In the genomic region with DNA sequence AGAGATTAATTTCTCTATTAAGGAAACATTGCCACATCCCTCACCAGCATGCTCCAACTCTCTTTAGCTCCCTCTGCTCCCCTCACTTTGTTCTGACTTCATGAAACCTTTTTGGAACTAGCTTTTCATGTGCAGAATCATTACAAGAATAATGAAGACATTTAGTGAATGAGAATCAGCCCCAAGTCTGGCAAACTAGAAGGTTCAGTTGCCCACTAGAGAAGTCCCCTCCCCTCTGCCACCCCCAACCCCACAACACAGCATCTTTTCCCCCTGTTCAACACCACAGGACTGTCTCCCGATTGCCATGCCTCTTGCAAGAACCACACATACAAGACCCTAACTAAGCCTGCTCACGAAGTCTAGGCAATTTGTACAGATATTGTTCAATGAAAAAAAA, we compare ENCODE assay signal across 8 mouse cellular contexts.
DNase-seq lines count a peak whose midpoint lies in the region; ATAC-seq and TF ChIP-seq lines count a peak whose summit lies in the region.
"Had no signal": no experiment of that assay in that cellular context is flagged by ENCODE, and none has a peak within 500 bp of the region (broad histone marks: within the 10 kb centered on the region; RNA-seq: fewer than 3 reads in every experiment).

No protein-coding gene starts in this region.

- 3% methylated on average over 2 of the region's 2 CpGs for WGBS in lung, embryonic 14.5 days
- 0% methylated on average over 2 of the region's 2 CpGs for WGBS in forebrain, embryonic 13.5 days
- WGBS in limb, embryonic 12.5 days, result 2% methylated on average over 2 of the region's 2 CpGs
- WGBS in stomach, embryonic 15.5 days, result 2% methylated on average over 2 of the region's 2 CpGs

- no peak for DNase-seq in lung, embryonic 14.5 days
- DNase-seq in lung, postnatal 14 days, result no peak
- no peak for DNase-seq in adrenal gland, adult 8-10 months
- no peak for DNase-seq in thymus, postnatal 36 days
- DNase-seq: gastrocnemius, postnatal 36 days had no signal

- peak overlapping the region; percentile 28; the same call in 1 of the 2 replicates for H3K4me3 ChIP-seq in lung, embryonic 14.5 days (ENCODE audit: low read depth, low read length)
- H3K4me3 ChIP-seq in forebrain, embryonic 13.5 days, result peak overlapping the region; percentile 43
- H3K4me3 ChIP-seq in limb, embryonic 12.5 days (replicated peaks), result peak overlapping the region; percentile 18
- H3K4me3 ChIP-seq in stomach, embryonic 15.5 days (replicated peaks), result peak overlapping the region; percentile 24; the same call in 1 of the 2 replicates

- H3K4me2 ChIP-seq in lung, embryonic 14.5 days, result peak overlapping the region; percentile 61
- peak overlapping the region; percentile 72 for H3K4me2 ChIP-seq in forebrain, embryonic 13.5 days
- H3K4me2 ChIP-seq in limb, embryonic 12.5 days, result peak overlapping the region; percentile 66
- H3K4me2 ChIP-seq in stomach, embryonic 15.5 days, result peak overlapping the region; percentile 58

- no peak for ATAC-seq in lung, embryonic 14.5 days (ENCODE audit: insufficient read depth)
- ATAC-seq in forebrain, embryonic 13.5 days, result peak; percentile 4; the same call in 1 of the 2 replicates
- no peak for ATAC-seq in limb, embryonic 12.5 days (ENCODE audit: insufficient number of reproducible peaks, insufficient read depth, low FRiP score, low TSS enrichment, low read depth)
- no peak for ATAC-seq in stomach, embryonic 15.5 days (ENCODE audit: insufficient read depth, low FRiP score, low read depth)

- H3K9ac ChIP-seq in lung, embryonic 14.5 days, result no peak overlapping the region
- peak overlapping the region; percentile 50 for H3K9ac ChIP-seq in forebrain, embryonic 13.5 days
- H3K9ac ChIP-seq in limb, embryonic 12.5 days (replicated peaks), result no peak overlapping the region
- H3K9ac ChIP-seq in stomach, embryonic 15.5 days, result no peak overlapping the region

- no peak overlapping the region for H3K27ac ChIP-seq in lung, embryonic 14.5 days (ENCODE audit: low read depth)
- H3K27ac ChIP-seq in forebrain, embryonic 13.5 days, result peak overlapping the region; percentile 94
- H3K27ac ChIP-seq in limb, embryonic 12.5 days, result no peak overlapping the region
- no peak overlapping the region for H3K27ac ChIP-seq in stomach, embryonic 15.5 days

- no peak for TF ChIP-seq CTCF in lung, embryonic 14.5 days (IDR thresholded peaks at IDR 0.05; ENCODE audit: low read depth)

- H3K36me3 ChIP-seq in lung, embryonic 14.5 days (ENCODE audit: insufficient read depth), result no peaks in the 10 kb centered on the region
- H3K36me3 ChIP-seq in forebrain, embryonic 13.5 days (ENCODE audit: poor library complexity, severe bottlenecking), result no peaks in the 10 kb centered on the region
- no peaks in the 10 kb centered on the region for H3K36me3 ChIP-seq in limb, embryonic 12.5 days
- no peaks in the 10 kb centered on the region for H3K36me3 ChIP-seq in stomach, embryonic 15.5 days

- H3K27me3 ChIP-seq in lung, embryonic 14.5 days (ENCODE audit: insufficient read depth, low read length), result peaks cover 9% of the 10 kb centered on the region; the same call in 1 of the 2 replicates
- H3K27me3 ChIP-seq in forebrain, embryonic 13.5 days, result no peaks in the 10 kb centered on the region
- H3K27me3 ChIP-seq in limb, embryonic 12.5 days, result peaks cover 70% of the 10 kb centered on the region
- H3K27me3 ChIP-seq in stomach, embryonic 15.5 days (replicated peaks), result no peaks in the 10 kb centered on the region

- H3K9me3 ChIP-seq in lung, embryonic 14.5 days (ENCODE audit: low read depth, low read length), result no peaks in the 10 kb centered on the region
- no peaks in the 10 kb centered on the region for H3K9me3 ChIP-seq in forebrain, embryonic 13.5 days (replicated peaks)
- no peaks in the 10 kb centered on the region for H3K9me3 ChIP-seq in limb, embryonic 12.5 days
- no peaks in the 10 kb centered on the region for H3K9me3 ChIP-seq in stomach, embryonic 15.5 days

- H3K4me1 ChIP-seq in lung, embryonic 14.5 days (ENCODE audit: insufficient read depth), result peaks cover 8% of the 10 kb centered on the region
- H3K4me1 ChIP-seq in forebrain, embryonic 13.5 days, result peaks cover 61% of the 10 kb centered on the region
- H3K4me1 ChIP-seq in limb, embryonic 12.5 days (replicated peaks), result peaks cover 23% of the 10 kb centered on the region
- peaks cover 9% of the 10 kb centered on the region; the same call in 1 of the 2 replicates for H3K4me1 ChIP-seq in stomach, embryonic 15.5 days
